Mouse (Mus musculus): ENCODE measurements around the gene Ddx41. TPM values are rescaled to one million over a fixed set of nuclear protein-coding genes. Genes with fewer than 3 reads are reported as not detected.

Ddx41 gene
- 10 to 100 TPM; 59.0 to 60.2 TPM for total RNA-seq (2023)

GRCm38 (mm10) chr13:55536194-55537175, at the start of gene Ddx41:
Gene Ddx41, minus strand, starts transcription at chr13:55536658.

DNA sequence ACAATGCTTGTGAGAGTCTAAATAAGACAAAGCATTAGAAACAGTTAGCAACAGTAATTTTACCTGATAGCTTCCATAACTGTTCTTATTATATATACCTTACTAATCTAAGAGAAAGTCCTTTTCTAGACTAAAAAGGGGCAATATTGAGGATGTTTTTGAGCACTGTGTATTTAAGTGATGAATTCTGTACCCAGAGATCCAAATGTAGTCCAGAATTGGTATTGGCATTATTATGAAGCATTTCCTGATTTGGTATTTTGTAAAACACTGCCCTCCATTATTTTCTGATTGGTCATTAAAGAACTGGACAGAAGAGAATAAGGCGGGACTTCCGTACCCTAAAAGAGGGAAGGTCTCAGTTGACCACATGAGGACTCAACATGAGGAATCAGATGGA, 37.0 kb upstream of the Ddx41 start, which contains the start of gene Tmed9:
Tmed9 (plus strand) TSS at position 301 of the 400 bp plus-strand sequence.

DNA sequence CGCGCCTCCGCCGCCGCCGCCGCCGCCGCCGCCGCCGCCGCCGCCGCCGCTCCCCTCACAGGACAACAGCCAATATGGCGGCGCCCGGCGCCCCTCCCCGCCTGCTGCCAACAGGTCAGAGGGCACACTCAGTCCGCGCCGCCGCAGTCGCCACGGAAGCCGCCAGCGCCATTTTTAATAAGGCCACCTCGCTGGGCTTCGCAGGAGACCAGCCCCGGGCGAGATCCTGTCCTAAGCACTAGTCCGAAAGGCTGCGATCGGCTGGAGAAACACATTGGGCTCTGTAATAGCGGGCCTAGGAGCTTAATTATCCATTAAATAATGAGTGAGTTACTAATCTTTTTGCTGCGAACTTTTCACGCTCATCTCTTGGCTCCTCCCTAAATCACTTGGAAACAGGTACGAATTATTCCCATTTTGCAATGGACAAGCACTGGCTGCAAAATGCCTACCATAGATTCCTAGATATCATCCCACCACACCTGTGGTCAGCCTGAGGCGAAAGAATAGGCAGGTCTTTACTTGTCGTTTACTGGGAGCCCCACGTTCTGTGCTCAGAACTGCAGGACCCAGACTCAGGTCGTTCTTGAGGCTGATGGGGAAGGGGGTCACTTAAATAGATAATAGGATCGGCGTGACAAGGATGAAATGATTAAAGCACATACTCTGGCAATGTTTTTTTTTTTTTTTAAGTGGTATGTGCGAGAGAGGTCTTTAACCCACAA, 34.7 kb upstream of the Ddx41 start, which contains the start of gene Fam193b:
Fam193b (minus strand) TSS at position 94 of the 725 bp plus-strand sequence.

DNA sequence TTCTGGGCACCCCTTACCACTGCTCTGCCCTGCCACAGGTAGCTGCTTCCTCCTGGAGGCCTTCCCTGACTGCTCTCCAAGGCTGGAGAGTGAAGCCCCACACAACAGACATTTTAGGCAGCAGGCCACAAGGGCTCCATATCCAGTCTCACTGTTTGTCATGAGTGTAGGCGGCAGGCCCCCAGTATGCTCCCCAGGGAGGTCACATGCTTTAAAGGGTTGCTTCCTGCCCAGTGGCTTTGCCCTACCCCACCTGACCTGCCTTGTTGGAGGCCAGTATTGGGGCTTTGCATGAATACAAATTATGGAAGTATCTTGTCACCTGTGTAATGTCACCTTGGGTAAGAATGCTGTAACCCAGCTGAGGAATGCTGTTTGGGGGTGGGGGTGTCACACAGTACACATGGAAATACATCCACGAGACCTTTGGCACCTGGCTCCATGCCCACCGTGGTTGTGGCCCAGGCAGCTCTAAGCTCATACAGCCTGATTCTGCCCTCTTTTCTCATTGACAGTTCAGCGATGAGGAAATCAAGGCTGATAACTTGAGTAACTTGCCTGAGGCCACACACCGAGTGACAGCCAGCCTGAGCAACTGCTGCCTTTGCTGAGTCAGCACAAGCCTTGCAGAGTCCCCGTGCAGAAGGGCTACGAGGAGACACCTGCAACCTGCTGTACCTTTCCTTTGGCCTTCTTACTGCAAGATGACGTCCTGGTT, 7.1 kb downstream of the Ddx41 start, which contains the start of gene Dok3:
Dok3 (minus strand) TSS at position 99 of the 718 bp plus-strand sequence.

GRCm38 (mm10) chr13:55513111-55513748, 23.2 kb downstream of the Ddx41 start, which contains the start of gene Pdlim7:
Gene Pdlim7, minus strand, starts transcription at chr13:55513676.

GRCm38 (mm10) chr13:55487578-55488498, 48.6 kb downstream of the Ddx41 start, which contains the start of gene Dbn1:
Gene Dbn1, minus strand, starts transcription at chr13:55488111.

Other genes starting within 250 kb of the Ddx41 start
- gene Prelid1, start 216.2 kb downstream of the Ddx41 start, total RNA-seq (2023) = 100 to 1,000 TPM; 150 to 169 TPM
- 10 to 100 TPM; 50.4 to 51.8 TPM for gene Rab24, start 214.7 kb downstream of the Ddx41 start, total RNA-seq (2023)
- gene Mxd3, start 206.8 kb downstream of the Ddx41 start, total RNA-seq (2023) = under 1 TPM; 0.36 to 0.52 TPM
- gene Lman2, start 173.9 kb downstream of the Ddx41 start, total RNA-seq (2023) = 100 to 1,000 TPM; 116 to 125 TPM
- gene Rgs14, start 166.9 kb downstream of the Ddx41 start, total RNA-seq (2023) = 10 to 100 TPM; 65.0 to 65.2 TPM
- gene Slc34a1, start 138.5 kb downstream of the Ddx41 start, total RNA-seq (2023) = not detected
- gene Pfn3, start 121.4 kb downstream of the Ddx41 start, total RNA-seq (2023) = not detected
- gene F12, start 109.9 kb downstream of the Ddx41 start, total RNA-seq (2023) = not detected
- gene Grk6, start 91.6 kb downstream of the Ddx41 start, total RNA-seq (2023) = 100 to 1,000 TPM; 149 to 155 TPM
- gene Prr7, start 72.4 kb downstream of the Ddx41 start, total RNA-seq (2023) = 10 to 100 TPM in 1 of 2 experiments, 1 to 10 TPM in 1; 8.6 to 10.9 TPM
- 1 to 10 TPM in 1 of 2 experiments, under 1 TPM in 1; 0.71 to 1.3 TPM for gene Dbn1, start 48.5 kb downstream of the Ddx41 start, total RNA-seq (2023)
- 10 to 100 TPM in 1 of 2 experiments, 1 to 10 TPM in 1; 6.9 to 10.9 TPM for gene Pdlim7, start 23.0 kb downstream of the Ddx41 start, total RNA-seq (2023)
- 100 to 1,000 TPM; 249 to 258 TPM for gene Dok3, start 7.4 kb downstream of the Ddx41 start, total RNA-seq (2023)
- gene Fam193b, start 34.5 kb upstream of the Ddx41 start, total RNA-seq (2023) = 100 to 1,000 TPM in 1 of 2 experiments, 10 to 100 TPM in 1; 90.5 to 104 TPM
- 10 to 100 TPM; 93.3 to 95.8 TPM for gene Tmed9, start 37.1 kb upstream of the Ddx41 start, total RNA-seq (2023)
- gene B4galt7, start 63.2 kb upstream of the Ddx41 start, total RNA-seq (2023) = 10 to 100 TPM; 11.4 to 13.0 TPM
- gene Caml, start 86.3 kb upstream of the Ddx41 start, total RNA-seq (2023) = 10 to 100 TPM; 18.6 to 20.4 TPM
- 10 to 100 TPM; 52.8 to 65.4 TPM for gene Ddx46, start 98.4 kb upstream of the Ddx41 start, total RNA-seq (2023)
- gene B230219D22Rik, start 156.5 kb upstream of the Ddx41 start, total RNA-seq (2023) = 10 to 100 TPM; 26.2 to 27.4 TPM
- 10 to 100 TPM; 24.5 to 26.3 TPM for gene Txndc15, start 178.0 kb upstream of the Ddx41 start, total RNA-seq (2023)
- gene Pcbd2, start 190.7 kb upstream of the Ddx41 start, total RNA-seq (2023) = 10 to 100 TPM; 28.3 to 31.9 TPM
- gene Catsper3, start 247.9 kb upstream of the Ddx41 start, total RNA-seq (2023) = not detected

All from monocyte, adult 59 days (primary cell).